Mouse (Mus musculus) right cerebral cortex, adult 18-20 months (tissue): Measurements from ENCODE around the gene Sim2.

Source experiments
- DNase-seq: peaks from one replicate; pipeline ENCODE4 v3.0.0; 2022; ENCODE audit warnings: mixed read lengths

Gene Sim2

DNA sequence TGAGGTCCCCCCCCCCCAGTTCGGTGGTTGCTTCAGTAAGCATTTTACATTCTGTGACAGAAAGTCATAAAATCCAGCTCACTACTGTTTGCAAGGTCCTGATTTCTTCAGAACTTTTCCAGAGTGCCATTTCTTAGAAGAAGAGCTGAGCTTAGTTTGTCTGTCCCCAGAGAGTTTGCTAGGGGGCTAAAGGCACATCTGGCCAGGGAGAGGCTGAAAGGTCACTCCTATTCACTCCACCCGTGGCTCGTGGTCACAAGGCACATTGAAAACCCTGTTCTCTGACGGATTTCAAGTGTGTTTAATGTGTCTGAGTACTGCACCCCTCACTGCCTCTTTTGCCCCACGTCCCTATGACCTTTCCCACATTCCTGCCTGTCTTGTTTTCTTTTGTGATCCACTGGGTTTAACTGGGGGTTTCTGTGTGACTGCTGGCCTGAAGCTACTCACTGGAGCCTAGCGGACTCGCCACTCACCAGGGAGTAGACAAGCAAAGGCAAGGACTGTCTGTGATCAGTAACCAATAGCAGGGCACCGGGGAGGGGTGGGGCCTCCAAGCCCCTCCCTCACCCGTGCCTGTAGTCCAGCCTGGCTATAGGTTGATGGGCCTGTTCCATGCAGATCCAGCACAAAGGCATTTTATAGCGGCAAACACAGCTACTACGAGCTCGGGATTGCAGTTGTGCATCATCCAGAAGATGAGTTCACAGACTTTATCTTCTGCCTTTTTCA lies 13.2 kb downstream of the Sim2 start:
- no peak for DNase-seq

GRCm38 (mm10) chr16:94113160-94113559 lies 28.4 kb downstream of the Sim2 start:
- DNase-seq, result no peak

- no peak for DNase-seq
These were observed 30.0 kb downstream of the Sim2 start for GRCm38 (mm10) chr16:94114693-94115092.

- DNase-seq, result no peak
These were observed 32.6 kb downstream of the Sim2 start for GRCm38 (mm10) chr16:94117333-94117732.

DNA sequence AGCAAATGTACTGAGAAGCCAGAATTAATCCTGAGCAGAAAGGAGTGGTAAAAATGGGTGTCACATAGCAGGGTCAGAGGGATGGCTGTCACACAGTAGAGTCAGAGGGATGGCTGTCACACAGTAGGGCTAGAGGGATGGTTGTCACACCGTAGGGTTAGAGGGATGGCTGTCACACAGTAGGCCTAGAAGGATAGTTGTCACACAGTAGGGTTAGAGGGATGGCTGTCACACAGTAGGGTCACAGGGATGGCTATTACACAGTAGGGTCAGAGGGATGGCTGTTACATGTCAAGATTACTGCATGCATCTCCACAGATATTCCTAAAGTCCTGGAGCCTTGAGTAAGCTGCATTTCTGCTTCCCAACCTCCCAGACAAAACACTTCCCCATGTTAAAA lies 33.7 kb downstream of the Sim2 start:
- DNase-seq, result no peak

DNA sequence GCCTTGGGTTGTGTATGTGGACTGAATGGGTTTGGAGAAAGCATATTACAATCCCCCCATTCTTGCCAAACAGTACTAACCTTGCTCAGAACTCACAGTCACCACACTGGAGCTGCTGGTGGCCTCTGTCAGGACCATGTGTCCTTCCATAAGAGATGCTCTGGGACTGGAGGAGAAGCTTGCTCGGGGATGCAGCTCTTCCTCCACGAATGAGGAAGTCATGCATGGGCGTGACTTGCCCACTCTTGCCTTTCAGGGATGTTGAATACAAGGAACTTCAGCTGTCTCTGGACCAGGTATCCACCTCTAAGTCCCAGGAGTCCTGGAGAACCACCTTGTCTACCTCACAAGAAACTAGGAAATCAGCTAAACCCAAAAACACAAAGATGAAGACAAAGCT lies 37.6 kb downstream of the Sim2 start:
- no peak for DNase-seq

DNA sequence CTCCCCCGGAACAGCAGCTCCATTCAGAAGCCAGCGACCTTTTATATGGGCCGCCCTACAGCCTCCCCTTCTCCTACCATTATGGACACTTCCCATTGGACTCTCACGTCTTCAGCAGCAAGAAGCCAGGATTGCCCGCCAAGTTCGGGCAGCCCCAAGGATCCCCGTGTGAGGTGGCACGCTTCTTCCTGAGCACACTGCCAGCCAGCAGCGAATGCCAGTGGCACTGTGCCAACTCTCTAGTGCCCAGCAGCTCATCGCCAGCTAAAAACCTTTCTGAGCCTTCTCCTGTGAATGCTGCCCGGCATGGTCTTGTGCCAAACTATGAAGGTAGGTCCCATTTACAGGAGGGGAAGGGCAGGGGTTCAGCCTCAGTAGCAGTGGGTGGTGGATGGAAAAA lies 38.5 kb downstream of the Sim2 start:
- DNase-seq, result peak; percentile 19

DNA sequence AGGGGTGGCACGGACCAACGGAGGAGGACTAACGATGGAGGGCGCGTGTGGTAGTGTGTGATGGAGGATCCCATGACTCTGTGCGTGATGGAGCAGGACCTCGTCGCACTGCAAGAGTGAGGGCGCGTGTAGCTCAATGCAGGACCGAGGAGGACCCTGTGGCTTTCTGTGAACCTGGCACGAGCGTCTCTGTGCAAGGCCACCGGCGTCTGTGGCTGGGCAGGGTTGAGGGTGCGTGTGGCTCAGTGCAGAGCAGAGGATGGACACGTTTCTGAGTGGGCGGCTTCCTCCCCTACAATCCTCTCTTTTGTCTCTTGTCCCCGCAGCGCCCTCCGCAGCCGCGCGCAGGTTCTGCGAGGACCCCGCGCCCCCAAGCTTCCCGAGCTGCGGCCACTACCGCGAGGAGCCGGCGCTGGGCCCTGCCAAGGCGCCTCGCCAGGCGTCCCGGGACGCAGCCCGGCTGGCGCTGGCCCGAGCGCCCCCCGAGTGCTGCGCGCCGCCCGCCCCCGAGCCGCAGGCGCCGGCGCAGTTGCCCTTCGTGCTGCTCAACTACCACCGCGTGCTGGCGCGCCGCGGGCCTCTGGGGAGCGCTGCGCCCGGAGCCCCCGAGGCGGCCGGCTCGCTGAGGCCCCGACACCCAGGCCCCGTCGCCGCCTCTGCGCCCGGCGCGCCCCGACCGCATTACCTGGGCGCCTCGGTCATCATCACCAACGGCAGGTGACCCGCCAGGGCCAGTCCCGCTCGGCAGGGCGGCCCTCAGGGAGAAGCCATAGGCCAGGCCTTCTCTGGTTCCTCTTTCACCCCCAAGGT lies 40.6 kb downstream of the Sim2 start:
- peak; percentile 22 for DNase-seq

- DNase-seq, result no peak
These were observed 41.5 kb downstream of the Sim2 start for GRCm38 (mm10) chr16:94126200-94126599.

GRCm38 (mm10) chr16:94128236-94128835 lies 43.6 kb downstream of the Sim2 start:
- DNase-seq, result no peak

DNA sequence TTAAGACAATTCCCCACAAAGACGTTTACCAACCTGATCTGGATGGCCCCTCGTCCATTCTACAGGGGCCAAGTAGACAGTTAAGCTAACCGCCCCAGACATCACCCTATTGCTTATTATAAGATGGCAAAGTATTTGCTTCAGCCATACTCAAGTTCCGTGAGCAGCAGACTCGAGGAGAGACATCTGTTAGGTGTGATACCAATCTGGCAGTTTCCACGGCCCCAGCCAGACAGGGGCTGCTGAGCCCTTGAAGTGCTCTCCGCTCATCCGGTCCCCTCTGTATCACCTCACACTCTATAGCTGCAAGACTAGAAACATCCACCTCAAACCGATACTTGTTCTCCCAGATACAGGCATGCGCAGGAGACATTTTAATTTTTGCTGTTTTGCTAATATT lies 49.5 kb downstream of the Sim2 start:
- no peak for DNase-seq

DNA sequence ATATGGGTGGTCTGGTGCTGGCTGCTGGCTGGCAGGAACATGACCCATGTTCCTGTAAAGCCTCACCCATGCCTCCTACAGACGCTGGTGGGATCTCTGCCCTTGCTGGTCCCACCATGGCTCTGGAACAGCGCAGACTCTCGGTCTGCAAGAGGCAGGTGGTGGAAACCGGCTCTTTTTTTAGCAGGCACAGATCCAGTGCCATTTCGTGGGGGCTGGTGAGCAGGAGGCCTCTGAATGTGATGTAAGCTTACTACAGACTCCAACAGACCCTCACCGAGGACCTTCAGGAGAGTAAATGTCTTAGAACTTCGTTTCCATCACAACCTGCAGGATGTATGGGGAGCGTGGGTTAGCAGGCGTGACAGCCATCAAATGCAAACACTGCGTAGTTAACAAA lies 56.0 kb downstream of the Sim2 start:
- no peak for DNase-seq

- DNase-seq, result no peak
These were observed 58.6 kb downstream of the Sim2 start for GRCm38 (mm10) chr16:94143325-94143724.

- no peak for DNase-seq
These were observed 63.4 kb downstream of the Sim2 start for GRCm38 (mm10) chr16:94148139-94148538.

DNA sequence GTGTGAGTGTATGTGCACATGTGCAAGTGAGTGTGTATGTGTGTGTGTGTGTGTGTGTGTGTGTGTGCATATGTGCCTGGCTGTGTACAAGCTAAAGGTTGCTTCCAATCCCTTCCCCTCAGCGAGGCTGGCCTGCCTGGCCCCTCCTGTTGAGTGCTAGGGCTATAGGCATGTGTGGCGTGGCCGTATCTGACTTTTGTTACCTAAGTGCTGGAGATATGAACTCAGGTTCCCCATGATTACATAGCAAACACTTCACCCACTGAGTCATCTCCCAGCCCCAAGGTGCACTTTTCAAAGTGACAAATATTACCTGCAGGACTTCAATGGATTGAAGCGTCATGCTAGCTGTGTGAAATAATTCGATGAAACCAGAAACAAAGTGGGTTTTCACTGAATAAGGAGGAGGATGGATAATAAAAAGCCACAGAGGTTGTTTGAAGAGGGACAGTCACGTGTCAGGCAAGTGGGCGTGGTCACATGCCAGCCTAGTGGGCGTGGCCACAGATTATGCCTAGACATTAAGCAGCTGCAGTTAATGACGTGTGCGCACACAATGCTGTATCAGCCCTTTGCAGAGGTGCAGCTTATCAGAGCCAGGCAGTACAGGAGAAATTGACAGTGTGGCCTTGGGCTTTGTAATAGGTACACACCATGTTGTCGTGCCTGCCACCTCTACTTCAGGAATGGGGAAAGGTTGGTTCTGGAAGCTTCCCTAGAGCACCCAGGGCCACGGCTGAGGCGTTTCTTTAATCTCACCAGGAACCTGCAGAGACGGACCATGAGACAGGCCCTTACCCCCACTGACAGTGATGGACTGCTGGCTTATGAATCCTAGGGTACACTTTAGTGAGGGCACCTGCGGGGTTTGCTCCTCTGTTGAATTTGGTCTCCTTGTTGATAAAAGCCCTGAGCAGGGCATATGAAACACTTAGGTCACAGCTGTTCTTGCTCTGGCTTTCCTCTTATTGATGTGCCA lies 65.7 kb downstream of the Sim2 start:
- no peak for DNase-seq

DNA sequence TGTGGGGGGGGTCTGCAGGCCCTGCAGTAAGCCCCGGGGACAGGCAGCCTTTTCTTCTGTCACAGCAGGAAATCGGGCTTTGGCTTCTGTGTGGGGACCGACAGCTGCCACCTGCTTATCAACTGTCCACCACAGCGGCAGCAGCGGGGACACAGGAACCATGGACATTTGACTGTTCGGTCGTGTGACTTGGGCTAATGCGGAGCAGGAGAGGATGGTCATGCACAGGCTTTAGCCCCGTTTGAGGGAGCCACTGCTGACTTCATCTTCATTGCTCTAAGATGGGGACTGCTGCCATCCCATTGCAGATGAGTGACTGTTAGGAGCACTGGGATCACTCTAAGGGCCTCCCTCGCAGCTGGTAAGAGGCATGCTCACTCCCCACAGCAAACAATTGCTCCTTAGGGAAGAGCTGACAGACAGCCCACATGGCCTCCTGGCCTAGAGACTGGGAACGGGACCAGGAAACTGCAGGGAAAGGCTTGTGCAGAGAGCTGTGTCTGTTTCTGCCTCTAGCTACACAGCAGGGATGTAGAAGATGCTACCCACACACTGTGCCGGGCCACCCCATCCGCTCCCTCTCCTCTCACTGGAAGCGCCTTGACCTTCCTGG lies 70.4 kb downstream of the Sim2 start:
- DNase-seq, result peak; percentile 24

- DNase-seq, result no peak
These were observed 73.1 kb downstream of the Sim2 start for GRCm38 (mm10) chr16:94157819-94158218.

DNA sequence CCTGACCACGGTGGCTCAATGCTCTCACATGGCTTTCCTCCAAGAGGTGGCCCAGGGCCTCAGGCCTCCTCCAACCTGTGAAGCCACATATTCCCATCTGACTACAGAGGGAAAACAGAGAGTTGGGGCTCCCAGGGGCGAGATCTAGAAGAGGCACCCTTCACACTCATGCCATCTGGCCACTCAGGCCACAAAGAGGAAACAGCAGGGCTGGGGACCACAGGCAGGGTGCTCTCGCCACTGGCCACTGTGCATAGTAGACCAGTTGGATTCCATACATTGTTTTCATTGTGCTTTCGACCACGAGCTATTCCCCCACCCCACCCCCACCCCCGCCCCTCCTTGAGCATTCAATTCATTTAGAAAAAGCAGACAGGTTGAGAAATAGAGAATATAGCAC lies 77.3 kb downstream of the Sim2 start:
- DNase-seq, result no peak

GRCm38 (mm10) chr16:94163051-94163450 lies 78.3 kb downstream of the Sim2 start:
- no peak for DNase-seq

DNA sequence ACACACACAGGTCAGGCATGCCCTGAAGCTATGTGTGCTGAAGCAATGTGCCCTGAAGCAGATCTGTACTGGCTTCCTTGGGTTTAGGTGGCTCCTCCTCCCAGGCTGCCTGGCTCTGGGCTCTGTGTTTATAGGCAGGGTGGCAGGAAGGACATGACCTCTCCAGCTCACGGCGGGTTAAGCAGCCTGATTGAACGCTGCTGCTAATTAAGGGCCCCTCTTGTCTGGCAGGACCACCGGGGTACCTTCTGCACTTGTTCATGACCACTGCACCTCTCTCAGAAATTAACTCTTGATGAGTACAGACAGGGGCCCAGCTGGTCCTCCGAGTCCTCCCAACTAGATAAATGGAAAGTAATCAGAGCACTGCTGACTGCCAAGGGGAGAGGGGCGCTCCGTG lies 79.5 kb downstream of the Sim2 start:
- DNase-seq, result no peak

- no peak for DNase-seq
These were observed 80.2 kb downstream of the Sim2 start for GRCm38 (mm10) chr16:94164978-94165377.
